ENCODE assay signal across 21 mouse cellular contexts in the genomic region with DNA sequence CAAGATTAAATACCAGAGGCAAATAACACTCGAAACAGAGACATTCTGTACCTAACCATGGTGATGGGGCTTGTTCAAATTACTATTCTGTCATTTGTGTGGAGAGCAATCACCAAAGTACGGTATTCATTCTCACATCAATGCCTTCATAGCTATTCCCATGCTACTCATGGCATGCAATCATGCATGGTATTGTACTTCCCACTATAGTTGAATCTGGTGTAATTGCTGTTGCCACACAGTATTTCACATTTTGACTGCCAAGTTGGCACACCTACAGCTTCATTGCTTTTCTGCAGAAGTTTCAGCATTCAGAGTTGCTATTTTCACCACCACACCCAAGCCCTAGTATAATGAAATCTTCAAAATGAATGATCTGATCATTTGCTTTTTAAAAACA. TPM values are rescaled to one million over a fixed set of nuclear protein-coding genes. Genes with fewer than 3 reads are reported as not detected.
DNase-seq lines count a peak whose midpoint lies in the region; ATAC-seq and TF ChIP-seq lines count a peak whose summit lies in the region.
"Had no signal": no experiment of that assay in that cellular context is flagged by ENCODE, and none has a peak within 500 bp of the region (broad histone marks: within the 10 kb centered on the region; RNA-seq: fewer than 3 reads in every experiment).

No protein-coding gene starts in this region.

- peak overlapping the region; percentile 18 for H3K4me3 ChIP-seq in bone marrow, adult 2 months (replicated peaks; ENCODE audit: control insufficient read depth, low read depth, low read length)
- H3K4me3 ChIP-seq in forebrain, postnatal 0 days (ENCODE audit: low read depth, low read length): no peak overlapping the region
- no peak overlapping the region for H3K4me3 ChIP-seq in heart, embryonic 12.5 days
- H3K4me3 ChIP-seq in layer of hippocampus, adult 2 months: no peak overlapping the region
- no peak overlapping the region for H3K4me3 ChIP-seq in hindbrain, embryonic 10.5 days
- H3K4me3 ChIP-seq: erythroblast, embryonic 14.5 days; heart, embryonic 13.5 days; intestine, embryonic 15.5 days had no signal

- no peaks in the 10 kb centered on the region for H3K4me1 ChIP-seq in bone marrow, adult 2 months (ENCODE audit: control insufficient read depth, insufficient read depth, low read length)
- H3K4me1 ChIP-seq in forebrain, postnatal 0 days (ENCODE audit: insufficient read depth): no peaks in the 10 kb centered on the region
- H3K4me1 ChIP-seq in heart, embryonic 12.5 days (replicated peaks): 0 out of 2 replicates have a peak, but pooled peaks cover 2% of the 10 kb centered on the region
- H3K4me1 ChIP-seq in hindbrain, embryonic 10.5 days (replicated peaks): no peaks in the 10 kb centered on the region
- H3K4me1 ChIP-seq: intestine, embryonic 15.5 days had no signal

- no peaks in the 10 kb centered on the region for H3K36me3 ChIP-seq in forebrain, postnatal 0 days (ENCODE audit: insufficient read depth)
- no peaks in the 10 kb centered on the region for H3K36me3 ChIP-seq in heart, embryonic 12.5 days
- no peaks in the 10 kb centered on the region for H3K36me3 ChIP-seq in hindbrain, embryonic 10.5 days
- H3K36me3 ChIP-seq: heart, embryonic 13.5 days; intestine, embryonic 15.5 days had no signal

- H3K9ac ChIP-seq in forebrain, postnatal 0 days: no peak overlapping the region
- H3K9ac ChIP-seq in heart, embryonic 12.5 days: no peak overlapping the region
- H3K9ac ChIP-seq: heart, embryonic 13.5 days; hindbrain, embryonic 14.5 days; intestine, embryonic 15.5 days had no signal

- no peaks in the 10 kb centered on the region for H3K9me3 ChIP-seq in forebrain, postnatal 0 days (ENCODE audit: low read length)
- no peaks in the 10 kb centered on the region for H3K9me3 ChIP-seq in heart, embryonic 12.5 days (replicated peaks)
- H3K9me3 ChIP-seq in hindbrain, embryonic 10.5 days: no peaks in the 10 kb centered on the region
- H3K9me3 ChIP-seq: heart, embryonic 13.5 days; intestine, embryonic 15.5 days had no signal

- ATAC-seq in frontal cortex, adult (ENCODE audit: low TSS enrichment): peak; percentile 59
- ATAC-seq in forebrain, postnatal 0 days: peak; percentile 60; the same call in 1 of the 2 replicates
- no peak for ATAC-seq in heart, embryonic 12.5 days (ENCODE audit: insufficient number of reproducible peaks, low FRiP score)
- ATAC-seq: CD4-positive, CD25-positive, alpha-beta regulatory T cell, adult 4 months; intestine, embryonic 15.5 days; lung, postnatal 0 days; midbrain, embryonic 16.5 days had no signal

- no peak for TF ChIP-seq CTCF in bone marrow, adult 2 months (IDR thresholded peaks at IDR 0.05; ENCODE audit: control insufficient read depth, insufficient read depth, low read length)
- no peak for TF ChIP-seq CTCF in forebrain, postnatal 0 days (IDR thresholded peaks at IDR 0.05; ENCODE audit: low read depth)
- no peak for TF ChIP-seq CTCF in layer of hippocampus, adult 2 months (conservative IDR thresholded peaks at IDR 0.05)

- H3K27ac ChIP-seq in bone marrow, adult 2 months (ENCODE audit: control insufficient read depth, insufficient read depth, low read depth, low read length, poor library complexity): no peak overlapping the region
- H3K27ac ChIP-seq in forebrain, postnatal 0 days (ENCODE audit: low read depth, low read length): no peak overlapping the region
- H3K27ac ChIP-seq in heart, embryonic 12.5 days (ENCODE audit: poor library complexity, severe bottlenecking): no peak overlapping the region
- no peak overlapping the region for H3K27ac ChIP-seq in layer of hippocampus, adult 2 months
- H3K27ac ChIP-seq in hindbrain, embryonic 10.5 days: no peak overlapping the region
- H3K27ac ChIP-seq: heart, embryonic 13.5 days; hindbrain, embryonic 14.5 days; intestine, embryonic 15.5 days had no signal

- no peaks in the 10 kb centered on the region for H3K27me3 ChIP-seq in forebrain, postnatal 0 days (ENCODE audit: insufficient read depth, low read length)
- H3K27me3 ChIP-seq in heart, embryonic 12.5 days (replicated peaks): no peaks in the 10 kb centered on the region
- H3K27me3 ChIP-seq in hindbrain, embryonic 10.5 days (ENCODE audit: insufficient read depth, poor library complexity, severe bottlenecking): no peaks in the 10 kb centered on the region
- H3K27me3 ChIP-seq: heart, embryonic 13.5 days; intestine, embryonic 15.5 days had no signal

- no peak for TF ChIP-seq POLR2A in bone marrow, adult 2 months (IDR thresholded peaks at IDR 0.05; ENCODE audit: borderline replicate concordance, control insufficient read depth, low read depth, low read length)

- 49% methylated on average over 2 of the region's 2 CpGs for WGBS in bone marrow, adult 2 months
- 35% methylated on average over 2 of the region's 2 CpGs for WGBS in forebrain, postnatal 0 days
- 64% methylated on average over 2 of the region's 2 CpGs for WGBS in heart, embryonic 12.5 days
- WGBS in hindbrain, embryonic 10.5 days: 90% methylated on average over 2 of the region's 2 CpGs

- H3K4me2 ChIP-seq in forebrain, postnatal 0 days (ENCODE audit: low read depth): no peak overlapping the region
- no peak overlapping the region for H3K4me2 ChIP-seq in heart, embryonic 12.5 days
- H3K4me2 ChIP-seq: heart, embryonic 13.5 days; hindbrain, embryonic 14.5 days; intestine, embryonic 15.5 days had no signal

- DNase-seq in frontal cortex, postnatal 10 days (ENCODE audit: low spot score in 2 of 2): no peak
- DNase-seq in Muller cell, postnatal 12 days (ENCODE audit: inconsistent ontology term): peak; percentile 67
- DNase-seq in forebrain, postnatal 0 days: peak; percentile 8
- DNase-seq in layer of hippocampus, adult 2 months (ENCODE audit: low spot score in 2 of 2): no peak
- DNase-seq in hindbrain, embryonic 10.5 days (ENCODE audit: low spot score): no peak
- DNase-seq: cerebellum, adult 11-12 months; cerebellum, postnatal 25 days; embryo, embryonic 11 days; heart, adult 11 months; right cerebral cortex, postnatal 25 days; thymus, adult 18-20 months had no signal

RNA-seq across cellular contexts. Expression of gene Anxa1, which starts 4.4 kb away (rescaled TPM):
- polyA plus RNA-seq in bone marrow, adult 2 months (2011; ENCODE audit: insufficient read depth, insufficient read length, low replicate concordance, missing spikeins): 120 and 331 TPM in 2 replicates
- 5.8 and 7.0 TPM in 2 replicates for total RNA-seq in forebrain, postnatal 0 days (2014; rRNA removed)
- polyA plus RNA-seq in forebrain, postnatal 0 days (2015; fragmentation: Nextera tagmentation; extraction: Ambion mirVana): 15.3 and 16.8 TPM in 2 replicates
- 15.8 and 17.4 TPM in 2 replicates for polyA plus RNA-seq in heart, embryonic 12.5 days (2016; fragmentation: Nextera tagmentation; extraction: Ambion mirVana)
- total RNA-seq in layer of hippocampus, adult 2 months (2021): under 1 TPM; 0.71 to 1.00 TPM
- polyA plus RNA-seq in hindbrain, embryonic 10.5 days (2016; fragmentation: Nextera tagmentation; extraction: Ambion mirVana): 1.4 and 4.6 TPM in 2 replicates
- polyA plus RNA-seq: erythroblast, embryonic 14.5 days had no signal

Comparison
In these comparisons a context has a peak if more than half of its experiments do, and no peak if none do; other contexts are left out.
1. DNase-seq: peak in Muller cell, postnatal 12 days (single experiment) and forebrain, postnatal 0 days (single experiment); none in frontal cortex, postnatal 10 days (0 of 2), layer of hippocampus, adult 2 months (0 of 2) and hindbrain, embryonic 10.5 days (single experiment).